Mouse (Mus musculus) embryo, embryonic 11 days (tissue): ENCODE data around the gene Tex45.

ENCODE experiments used
- DNase-seq: peaks from one replicate; pipeline ENCODE4 v3.0.0-alpha.2; 2015

Gene Tex45

GRCm38 (mm10) chr8:3470562-3470961, at the start of gene Tex45:
Tex45 (plus strand) TSS chr8:3470862.
- no peak for DNase-seq

- no peak for DNase-seq
Observed at GRCm38 (mm10) chr8:3421507-3421906, 49.2 kb upstream of the Tex45 start.

DNA sequence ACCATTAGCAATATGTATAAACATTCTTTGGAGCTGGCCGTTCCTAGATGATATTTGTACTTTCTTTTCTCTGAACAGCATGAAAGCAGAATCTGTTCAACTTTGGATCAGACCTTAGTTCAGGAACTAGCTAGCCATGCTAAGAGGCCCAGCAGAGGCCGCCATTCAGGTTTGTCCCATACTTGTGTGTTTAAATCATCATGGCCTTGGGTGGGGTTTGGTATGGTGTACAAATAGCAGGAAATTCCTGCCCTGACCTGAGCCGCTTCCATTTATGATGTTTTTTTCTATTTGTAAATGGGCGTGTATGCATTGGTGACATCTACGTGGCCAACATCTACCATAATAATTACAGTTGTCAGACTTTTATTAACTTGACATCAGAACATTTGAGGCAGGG, 45.4 kb upstream of the Tex45 start:
- DNase-seq, result no peak

- DNase-seq, result no peak
Observed at GRCm38 (mm10) chr8:3426211-3426610, 44.5 kb upstream of the Tex45 start.

DNA sequence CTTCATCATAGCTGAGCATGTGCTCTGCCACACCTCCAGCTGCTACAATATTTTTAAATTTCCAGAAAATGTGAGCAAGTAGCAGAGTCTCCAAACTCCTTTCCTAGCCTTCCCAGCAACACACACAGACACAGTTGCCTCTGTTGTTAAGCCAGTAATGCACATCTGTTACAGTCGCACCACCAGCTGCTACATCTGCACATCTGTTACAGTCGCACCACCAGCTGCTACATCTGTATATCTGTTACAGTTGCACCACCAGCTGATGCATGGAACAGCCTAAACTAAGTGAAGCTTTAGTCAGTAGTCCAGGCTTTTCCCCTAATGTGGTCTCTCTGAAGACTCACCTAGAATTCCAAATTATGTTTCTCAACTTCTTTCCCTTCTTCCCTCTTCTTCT, 42.2 kb upstream of the Tex45 start:
- DNase-seq, result no peak

GRCm38 (mm10) chr8:3429966-3430365, 40.7 kb upstream of the Tex45 start:
- no peak for DNase-seq

DNA sequence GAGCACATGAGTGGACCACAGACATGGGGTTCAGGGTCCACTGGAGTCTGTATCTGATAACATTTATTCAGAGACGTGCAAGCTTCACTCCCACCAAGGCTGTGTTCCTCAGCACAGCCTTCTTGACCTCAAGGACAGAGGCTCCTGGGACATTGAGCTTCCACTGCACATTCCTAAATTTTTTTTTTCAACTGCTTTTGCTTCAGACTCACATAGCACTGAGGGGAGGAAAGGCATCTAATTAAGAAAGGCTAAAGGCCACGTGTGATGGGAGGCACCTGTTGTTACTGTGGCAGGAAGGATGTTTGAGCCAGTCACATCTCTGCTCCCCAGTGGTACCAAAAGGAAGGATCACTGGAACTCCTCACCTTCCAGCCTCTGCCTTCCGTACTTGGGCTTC, 39.5 kb upstream of the Tex45 start:
- DNase-seq, result no peak

DNA sequence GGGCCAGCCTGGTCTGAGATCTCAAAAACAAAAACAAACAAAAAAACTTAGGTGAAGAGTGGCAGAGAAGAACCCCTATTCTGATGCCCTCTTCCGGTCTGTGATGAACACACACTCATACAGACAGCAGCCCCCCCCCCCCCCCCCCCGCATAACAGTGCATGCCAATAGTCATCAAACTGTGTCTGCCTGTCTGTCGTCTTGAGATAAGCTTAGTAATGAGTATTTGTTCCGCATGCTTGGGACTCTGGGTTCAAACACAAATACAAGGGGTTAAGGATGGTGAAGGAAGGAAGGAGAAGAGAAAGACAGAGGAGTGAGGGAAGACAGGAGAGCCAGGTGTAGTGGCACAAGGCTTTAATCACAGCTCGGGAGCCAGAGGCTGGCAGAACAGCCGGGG, 34.2 kb upstream of the Tex45 start:
- DNase-seq, result no peak

DNA sequence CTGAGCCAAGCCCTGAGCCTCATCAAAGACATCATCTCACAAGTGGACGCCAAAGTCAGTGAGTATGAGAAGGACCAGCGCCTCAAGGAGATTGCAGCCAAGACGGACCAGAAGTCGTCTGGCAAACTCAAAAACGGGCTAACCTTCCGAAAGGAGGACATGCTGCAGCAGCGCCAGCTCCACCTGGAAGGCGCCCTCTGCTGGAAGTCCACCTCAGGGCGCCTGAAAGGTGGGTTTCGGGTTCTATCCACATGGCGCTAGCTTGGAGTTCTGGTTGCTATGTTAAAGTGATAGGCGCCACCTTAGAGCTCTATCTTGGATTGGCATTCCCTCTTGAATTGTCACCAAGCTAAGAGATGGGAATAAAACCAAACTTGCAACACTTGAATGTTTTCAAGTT, 31.2 kb upstream of the Tex45 start:
- DNase-seq, result peak; percentile 26

- no peak for DNase-seq
Observed at GRCm38 (mm10) chr8:3449226-3449625, 21.4 kb upstream of the Tex45 start.

- peak; percentile 75 for DNase-seq
Observed at GRCm38 (mm10) chr8:3450670-3451069, 20.0 kb upstream of the Tex45 start.

DNA sequence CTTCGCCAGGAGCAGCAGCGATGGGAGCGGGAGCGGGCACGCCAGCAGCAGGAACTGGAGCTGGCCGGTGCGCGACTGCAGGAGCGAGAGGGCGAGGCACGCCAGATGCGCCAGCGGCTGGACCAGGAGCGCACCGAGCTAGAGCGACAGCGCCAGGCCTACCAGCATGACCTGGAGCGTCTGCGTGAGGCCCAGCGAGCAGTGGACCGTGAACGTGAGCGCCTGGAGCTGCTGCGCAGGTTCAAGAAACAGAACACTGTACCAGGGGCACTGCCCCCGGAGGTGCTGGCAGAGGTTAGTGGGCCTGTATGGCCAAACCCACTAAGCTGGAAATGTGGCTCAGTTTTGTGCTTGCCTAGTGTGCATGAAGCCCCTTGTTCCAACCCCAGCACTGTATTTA, 18.7 kb upstream of the Tex45 start:
- no peak for DNase-seq

- DNase-seq, result no peak
Observed at GRCm38 (mm10) chr8:3463248-3463647, 7.4 kb upstream of the Tex45 start.

DNA sequence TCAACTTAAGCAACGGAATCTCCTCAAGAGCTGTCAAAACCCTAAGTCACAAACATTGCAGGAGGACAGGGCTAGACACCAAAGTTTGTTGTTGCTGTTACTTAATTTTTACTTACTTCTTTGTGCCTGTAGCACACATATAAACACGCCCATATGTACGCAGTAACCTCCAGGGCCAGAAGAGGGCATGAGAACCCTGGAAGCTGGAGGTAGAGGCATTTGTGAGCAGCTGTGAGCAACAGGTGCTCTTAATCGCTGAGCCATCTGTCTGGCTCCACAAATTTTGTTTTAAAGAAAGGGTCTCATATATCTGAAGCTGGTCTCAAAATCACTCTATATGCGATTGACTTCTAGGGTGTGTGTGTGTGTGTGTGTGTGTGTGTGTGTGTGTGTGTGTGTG, 6.4 kb upstream of the Tex45 start:
- peak; percentile 70 for DNase-seq

- peak; percentile 99 for DNase-seq
Observed at GRCm38 (mm10) chr8:3467006-3467885, 3.4 kb upstream of the Tex45 start, which contains the start of gene Pex11g. Pex11g (minus strand) TSS chr8:3467680.

- DNase-seq, result peak; percentile 13
Observed at GRCm38 (mm10) chr8:3467886-3468545, 2.6 kb upstream of the Tex45 start.

GRCm38 (mm10) chr8:3468838-3469237, 1.8 kb upstream of the Tex45 start:
- DNase-seq, result peak; percentile 17

DNA sequence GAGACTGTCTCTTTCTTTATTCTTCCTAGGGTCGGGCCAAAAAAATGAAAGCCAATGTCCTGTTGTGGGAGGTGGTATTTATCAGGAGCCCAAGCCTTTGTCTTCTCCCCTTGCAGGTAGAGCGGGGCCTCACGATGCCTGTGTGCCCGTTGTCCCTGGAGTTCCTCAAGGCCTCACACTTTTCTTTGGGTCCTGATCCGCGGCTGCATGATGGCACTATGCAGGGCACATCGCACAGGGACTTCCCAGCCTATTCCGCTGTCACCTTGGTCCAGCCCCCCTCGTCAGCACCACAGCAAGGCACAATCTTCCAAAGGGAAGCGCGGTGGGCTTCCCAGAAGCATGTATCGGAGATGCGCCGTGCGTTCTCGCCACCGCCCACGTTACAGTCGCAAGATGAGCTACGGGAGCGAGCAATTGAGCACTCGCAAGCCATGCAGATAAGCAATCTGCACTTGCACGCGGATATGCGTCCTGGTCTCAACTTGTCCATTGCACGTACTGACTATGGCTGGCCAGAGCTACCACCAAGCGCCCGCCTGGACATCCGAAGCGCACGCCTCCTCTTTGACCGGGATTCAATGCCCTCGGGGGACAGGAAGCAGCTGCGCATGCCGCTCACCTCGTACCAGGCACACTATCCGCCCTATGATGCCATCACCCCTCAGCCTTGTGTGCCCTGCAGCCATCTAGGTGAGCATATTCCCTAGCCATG, 5.2 kb downstream of the Tex45 start:
- DNase-seq, result peak; percentile 46

GRCm38 (mm10) chr8:3480221-3480785, 9.6 kb downstream of the Tex45 start:
- DNase-seq, result no peak

DNA sequence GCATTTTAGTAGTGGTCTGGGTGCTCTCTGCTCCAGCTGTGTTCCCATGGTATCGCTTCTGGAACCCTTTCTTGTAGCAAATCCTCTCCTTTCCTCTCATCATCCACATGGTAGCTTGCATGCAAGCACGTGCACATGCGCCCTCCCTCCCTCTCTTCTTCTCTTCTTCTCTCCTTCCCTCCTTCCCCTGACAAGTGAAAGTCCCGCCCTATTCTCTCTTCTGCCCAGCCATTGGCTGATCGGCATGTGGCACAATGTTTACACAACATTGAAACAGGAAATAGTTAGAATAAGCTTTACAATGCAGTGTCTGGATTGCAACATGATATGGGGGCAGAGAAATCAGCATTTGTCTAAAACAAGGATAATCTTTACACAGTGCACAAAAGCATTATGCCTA, 10.9 kb downstream of the Tex45 start:
- no peak for DNase-seq

DNA sequence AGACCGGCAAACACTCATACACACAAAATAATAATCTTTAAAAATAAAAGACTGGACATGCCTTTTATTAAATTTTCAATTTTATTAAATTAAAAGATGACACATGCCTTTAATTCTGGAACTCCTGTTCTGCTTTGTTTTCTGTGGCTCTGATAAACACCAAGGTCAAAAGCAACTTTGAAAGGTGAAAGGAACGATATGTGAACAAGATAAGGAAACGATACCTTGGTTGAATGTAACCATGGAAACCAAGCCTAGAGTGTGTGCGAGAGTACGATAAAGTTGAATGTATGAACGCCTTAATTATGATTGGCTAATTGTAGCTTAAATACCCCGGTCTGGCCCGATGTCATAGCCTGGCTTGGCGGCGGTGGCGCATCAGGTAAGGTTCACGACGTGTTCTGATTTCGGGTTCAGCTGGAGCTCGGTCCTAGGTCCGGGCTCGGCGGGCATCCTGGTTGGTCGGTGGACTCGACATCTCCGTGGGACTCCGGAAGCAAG, 11.6 kb downstream of the Tex45 start:
- DNase-seq, result no peak

GRCm38 (mm10) chr8:3483546-3483945, 12.9 kb downstream of the Tex45 start:
- DNase-seq, result no peak

- no peak for DNase-seq
Observed at GRCm38 (mm10) chr8:3485192-3485591, 14.5 kb downstream of the Tex45 start.
